Mouse (Mus musculus) forebrain, embryonic 12.5 days (tissue): ENCODE results near the gene Abca7. TPM values are rescaled to one million over a fixed set of nuclear protein-coding genes. Genes with fewer than 3 reads are reported as not detected.
"Not testable (repeated sequence)": the region's sequence is repeated elsewhere in the genome, so short reads cannot be mapped to it uniquely, and the experiment has no call there.

Source experiments
- ATAC-seq: fragments of 200-750 bp; cut with Nextera tagmentation; 2 replicates; pipeline ENCODE4 v1.8.0; 2017; ENCODE audit warnings: moderate TSS enrichment; ENCODE audit not compliant: low FRiP score
- H3K27ac ChIP-seq: fragments of 300-500 bp; sonication (generic); 2 replicates; pipeline ENCODE4 v1.5.1; 2016; ENCODE audit warnings: mild to moderate bottlenecking
- H3K27me3 ChIP-seq: fragments of 300-500 bp; sonication (generic); 2 replicates; pipeline ENCODE4 v1.6.1; 2016; ENCODE audit warnings: mild to moderate bottlenecking
- H3K36me3 ChIP-seq: fragments of 300-500 bp; sonication (generic); replicated peaks from 2 replicates; pipeline ENCODE4 v1.6.1; 2016; ENCODE audit warnings: mild to moderate bottlenecking
- H3K4me1 ChIP-seq: fragments of 300-500 bp; sonication (generic); 2 replicates; pipeline ENCODE4 v1.6.1; 2016
- H3K4me2 ChIP-seq: fragments of 300-500 bp; sonication (generic); 2 replicates; pipeline ENCODE4 v1.6.1; 2016; ENCODE audit warnings: mild to moderate bottlenecking, moderate library complexity
- H3K4me3 ChIP-seq: fragments of 300-500 bp; sonication (generic); replicated peaks from 2 replicates; pipeline ENCODE4 v1.5.1; 2016; ENCODE audit warnings: mild to moderate bottlenecking
- H3K9ac ChIP-seq: fragments of 300-500 bp; sonication (generic); 2 replicates; pipeline ENCODE4 v1.6.1; 2016; ENCODE audit warnings: mild to moderate bottlenecking
- H3K9me3 ChIP-seq: fragments of 300-500 bp; sonication (generic); 2 replicates; pipeline ENCODE4 v1.6.1; 2016
- WGBS: fragments of 180-500 bp; shearing (Covaris S2); methylation state at CpG from one replicate; pipeline ENCODE4 v1.1.7; 2016; 5-methylcytosine and 5-hydroxymethylcytosine counted together
- polyA plus RNA-seq: library from polyadenylated mRNA; unstranded; fragments of >200 nt; fragmentation: Nextera tagmentation; extraction: Ambion mirVana; gene quantifications from 2 replicates; pipeline ENCODE4 v1.2.1, GENCODE M21; 2016

Abca7 gene
- polyA plus RNA-seq, 1 experiment from 2014 or later: 5.8 TPM

- WGBS: 48% methylated on average over 4 of the region's 4 CpGs
- Histone ChIP-seq H3K4me1 (peaks cover 29% of the 10 kb centered on the region), H3K4me3 (no peak overlapping the region), H3K36me3 (no peaks in the 10 kb centered on the region), H3K9me3 (no peaks in the 10 kb centered on the region), H3K9ac (0 out of 2 replicates have a peak overlapping the region, but pooled peaks have one; percentile 5), H3K27me3 (peaks cover 6% of the 10 kb centered on the region; the same call in 1 of the 2 replicates), H3K4me2 (no peak overlapping the region), H3K27ac (peak overlapping the region; percentile 70; the same call in 1 of the 2 replicates)
- ATAC-seq: no peak
Measured at GRCm38 (mm10) chr10:80044087-80044486, 47.8 kb downstream of the Abca7 start.

- 77% methylated on average over 3 of the region's 4 CpGs for WGBS
- H3K27ac ChIP-seq, ATAC-seq, H3K9me3 ChIP-seq, H3K9ac ChIP-seq, H3K27me3 ChIP-seq, H3K4me2 ChIP-seq, H3K36me3 ChIP-seq, H3K4me3 ChIP-seq: not testable (repeated sequence)
- peaks cover 35% of the 10 kb centered on the region for H3K4me1 ChIP-seq
Measured at GRCm38 (mm10) chr10:80045364-80045763, 49.1 kb downstream of the Abca7 start.

- no peak for ATAC-seq
- H3K4me1 ChIP-seq: peaks cover 39% of the 10 kb centered on the region
- peaks cover 6% of the 10 kb centered on the region; the same call in 1 of the 2 replicates for H3K27me3 ChIP-seq
- H3K4me3 ChIP-seq: no peak overlapping the region
- no peak overlapping the region for H3K4me2 ChIP-seq
- no peaks in the 10 kb centered on the region for H3K36me3 ChIP-seq
- 87% methylated on average over 5 of the region's 5 CpGs for WGBS
- no peak overlapping the region for H3K27ac ChIP-seq
- H3K9me3 ChIP-seq: no peaks in the 10 kb centered on the region
- H3K9ac ChIP-seq: no peak overlapping the region
Measured at GRCm38 (mm10) chr10:80045766-80046165, 49.5 kb downstream of the Abca7 start.

- Histone ChIP-seq H3K4me3 (no peak within 1 kb of the TSS), H3K9ac (peak within 1 kb of the TSS; percentile 17; the same call in 1 of the 2 replicates), H3K4me1 (peaks cover 45% of the 10 kb centered on the region), H3K27ac (peak within 1 kb of the TSS; percentile 72), H3K36me3 (no peaks in the 10 kb centered on the region), H3K9me3 (no peaks in the 10 kb centered on the region), H3K27me3 (peaks cover 6% of the 10 kb centered on the region; the same call in 1 of the 2 replicates), H3K4me2 (0 out of 2 replicates have a peak within 1 kb of the TSS, but pooled peaks have one; percentile 2)
- ATAC-seq: no peak
- 48% methylated on average over 9 of the region's 9 CpGs for WGBS
Measured at GRCm38 (mm10) chr10:80047041-80047565, 50.8 kb downstream of the Abca7 start, which contains the start of gene Gpx4. Gpx4 (plus strand) TSS chr10:80047166.

- peaks cover 6% of the 10 kb centered on the region; the same call in 1 of the 2 replicates for H3K27me3 ChIP-seq
- no peak for ATAC-seq
- H3K9ac ChIP-seq: no peak overlapping the region
- 0 out of 2 replicates have a peak overlapping the region, but pooled peaks have one; percentile 2 for H3K4me2 ChIP-seq
- H3K27ac ChIP-seq: peak overlapping the region; percentile 72
- no peak overlapping the region for H3K4me3 ChIP-seq
- peaks cover 49% of the 10 kb centered on the region for H3K4me1 ChIP-seq
- H3K36me3 ChIP-seq: no peaks in the 10 kb centered on the region
- no peaks in the 10 kb centered on the region for H3K9me3 ChIP-seq
- WGBS: 3% methylated on average over 5 of the region's 5 CpGs
Measured at GRCm38 (mm10) chr10:80048396-80048795, 52.1 kb downstream of the Abca7 start.

GRCm38 (mm10) chr10:80048834-80049233 lies 52.5 kb downstream of the Abca7 start:
- ATAC-seq: no peak
- Histone ChIP-seq H3K4me2 (no peak overlapping the region), H3K4me1 (peaks cover 49% of the 10 kb centered on the region), H3K9me3 (no peaks in the 10 kb centered on the region), H3K9ac (no peak overlapping the region), H3K36me3 (no peaks in the 10 kb centered on the region), H3K4me3 (no peak overlapping the region), H3K27me3 (peaks cover 6% of the 10 kb centered on the region; the same call in 1 of the 2 replicates), H3K27ac (peak overlapping the region; percentile 72)
- WGBS: 54% methylated on average over 3 of the region's 3 CpGs

- Histone ChIP-seq H3K36me3 (no peaks in the 10 kb centered on the region), H3K9me3 (no peaks in the 10 kb centered on the region), H3K9ac (no peak overlapping the region), H3K4me2 (no peak overlapping the region), H3K4me3 (no peak overlapping the region), H3K27me3 (peaks cover 6% of the 10 kb centered on the region; the same call in 1 of the 2 replicates), H3K4me1 (peaks cover 56% of the 10 kb centered on the region), H3K27ac (no peak overlapping the region)
- no peak for ATAC-seq
- 12% methylated on average over 6 of the region's 6 CpGs for WGBS
Measured at GRCm38 (mm10) chr10:80050244-80050643, 54.0 kb downstream of the Abca7 start.

GRCm38 (mm10) chr10:80050885-80051617 lies 54.8 kb downstream of the Abca7 start:
- no peak overlapping the region for H3K27ac ChIP-seq
- peaks cover 61% of the 10 kb centered on the region for H3K4me1 ChIP-seq
- H3K36me3 ChIP-seq: no peaks in the 10 kb centered on the region; the same call in 1 of the 2 replicates
- ATAC-seq: no peak
- WGBS: 11% methylated on average over 15 of the region's 15 CpGs
- H3K9ac ChIP-seq: 0 out of 2 replicates have a peak overlapping the region, but pooled peaks have one; percentile 7
- no peak overlapping the region for H3K4me2 ChIP-seq
- peaks cover 6% of the 10 kb centered on the region; the same call in 1 of the 2 replicates for H3K27me3 ChIP-seq
- H3K9me3 ChIP-seq: no peaks in the 10 kb centered on the region
- H3K4me3 ChIP-seq: no peak overlapping the region

GRCm38 (mm10) chr10:80051618-80052373 lies 55.5 kb downstream of the Abca7 start:
- ATAC-seq: no peak
- Histone ChIP-seq H3K4me2 (no peak overlapping the region), H3K4me3 (no peak overlapping the region), H3K27me3 (peaks cover 5% of the 10 kb centered on the region; the same call in 1 of the 2 replicates), H3K9me3 (no peaks in the 10 kb centered on the region), H3K27ac (no peak overlapping the region), H3K36me3 (peaks cover 6% of the 10 kb centered on the region), H3K4me1 (peaks cover 60% of the 10 kb centered on the region), H3K9ac (0 out of 2 replicates have a peak overlapping the region, but pooled peaks have one; percentile 7)
- 28% methylated on average over 13 of the region's 14 CpGs for WGBS

GRCm38 (mm10) chr10:80052374-80052764 lies 56.1 kb downstream of the Abca7 start:
- no peak overlapping the region for H3K9ac ChIP-seq
- no peak overlapping the region for H3K4me3 ChIP-seq
- H3K4me1 ChIP-seq: peaks cover 54% of the 10 kb centered on the region
- no peak for ATAC-seq
- 0 out of 2 replicates have a peak overlapping the region, but pooled peaks have one; percentile 25 for H3K27ac ChIP-seq
- 82% methylated on average over 5 of the region's 5 CpGs for WGBS
- no peaks in the 10 kb centered on the region for H3K27me3 ChIP-seq
- no peaks in the 10 kb centered on the region for H3K9me3 ChIP-seq
- H3K36me3 ChIP-seq: peaks cover 12% of the 10 kb centered on the region
- no peak overlapping the region for H3K4me2 ChIP-seq

GRCm38 (mm10) chr10:80053259-80053780 lies 57.0 kb downstream of the Abca7 start:
- H3K9ac ChIP-seq: peak overlapping the region; percentile 90
- no peaks in the 10 kb centered on the region for H3K27me3 ChIP-seq
- H3K9me3 ChIP-seq: no peaks in the 10 kb centered on the region
- H3K36me3 ChIP-seq: peaks cover 21% of the 10 kb centered on the region
- H3K4me2 ChIP-seq: peak overlapping the region; percentile 84
- under 1% methylated on average over 47 of the region's 47 CpGs for WGBS
- peak overlapping the region; percentile 89 for H3K4me3 ChIP-seq
- peak; percentile 97 for ATAC-seq
- peak overlapping the region; percentile 96 for H3K27ac ChIP-seq
- H3K4me1 ChIP-seq: peaks cover 45% of the 10 kb centered on the region
